In the genomic region with DNA sequence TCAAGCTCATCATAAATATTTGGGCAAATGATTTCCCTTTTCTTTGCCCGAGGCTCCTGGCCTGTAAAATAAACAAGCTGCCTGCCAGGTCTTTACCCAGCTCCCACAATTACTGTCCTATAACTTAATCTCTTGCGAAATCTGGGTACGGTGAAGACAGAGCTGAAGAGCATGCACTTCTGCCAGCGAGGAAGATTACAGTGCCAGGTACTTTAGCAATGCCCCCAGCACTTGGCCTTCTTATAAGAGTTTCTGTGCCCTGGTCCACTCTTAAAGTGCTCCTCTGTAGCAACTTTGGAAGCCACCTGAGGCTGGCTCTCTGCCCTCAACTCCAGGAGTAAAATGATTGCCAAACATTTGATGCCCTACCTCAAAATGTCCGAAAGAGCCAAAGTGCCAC, we compare ENCODE assay signal across 32 mouse cellular contexts. TPM values are rescaled to one million over a fixed set of nuclear protein-coding genes. Genes with fewer than 3 reads are reported as not detected.
DNase-seq lines count a peak whose midpoint lies in the region; ATAC-seq lines count a peak whose summit lies in the region.
"Had no signal": no experiment of that assay in that cellular context is flagged by ENCODE, and none has a peak within 500 bp of the region (broad histone marks: within the 10 kb centered on the region; RNA-seq: fewer than 3 reads in every experiment).

No protein-coding gene starts in this region.

- H3K27me3 ChIP-seq in forebrain, embryonic 16.5 days (replicated peaks; ENCODE audit: control insufficient read depth, insufficient read depth, low read length): no peaks in the 10 kb centered on the region
- H3K27me3 ChIP-seq: CH12.LX; heart, embryonic 13.5 days had no signal

- H3K36me3 ChIP-seq in forebrain, embryonic 16.5 days (ENCODE audit: control insufficient read depth, insufficient read depth): no peaks in the 10 kb centered on the region
- H3K36me3 ChIP-seq: G1E; heart, embryonic 10.5 days; heart, embryonic 13.5 days had no signal

- no peak overlapping the region for H3K9ac ChIP-seq in forebrain, embryonic 16.5 days (replicated peaks; ENCODE audit: low read depth, low read length)
- H3K9ac ChIP-seq: heart, embryonic 13.5 days; hindbrain, embryonic 14.5 days had no signal

- no peak overlapping the region for H3K4me2 ChIP-seq in forebrain, embryonic 16.5 days (ENCODE audit: low read length)
- H3K4me2 ChIP-seq: heart, embryonic 13.5 days; hindbrain, embryonic 14.5 days had no signal

- 82% methylated on average over 5 of the region's 5 CpGs for WGBS in forebrain, embryonic 16.5 days

- DNase-seq in adrenal gland, adult 2 months: peak; percentile 7
- DNase-seq in adrenal gland, postnatal 4 days (ENCODE audit: low spot score in 2 of 2): no peak
- DNase-seq in lung, adult 18-20 months: peak; percentile 13 to 18
- DNase-seq in lung, postnatal 14 days: no peak
- peak; percentile 49 for DNase-seq in lung, postnatal 36 days
- no peak for DNase-seq in lung, postnatal 10 days
- no peak for DNase-seq in cerebellum, adult 8-10 months
- DNase-seq: adrenal gland, adult 8-10 months; B cell, adult 2 months; cerebellum, adult 11-12 months; cerebellum, adult 9-10 months; gastrocnemius, postnatal 25 days; heart, adult 2 months; heart, postnatal 14 days; heart, postnatal 4 days had no signal

- H3K4me3 ChIP-seq in forebrain, embryonic 16.5 days (replicated peaks; ENCODE audit: low read length): no peak overlapping the region
- H3K4me3 ChIP-seq: heart, adult 2 months; heart, embryonic 10.5 days; heart, embryonic 13.5 days had no signal

- H3K4me1 ChIP-seq in forebrain, embryonic 16.5 days (replicated peaks; ENCODE audit: control insufficient read depth, insufficient read depth, low read length): no peaks in the 10 kb centered on the region
- H3K4me1 ChIP-seq: heart, embryonic 10.5 days; heart, embryonic 13.5 days had no signal

- no peaks in the 10 kb centered on the region for H3K9me3 ChIP-seq in forebrain, embryonic 16.5 days (ENCODE audit: control insufficient read depth, low read length)
- H3K9me3 ChIP-seq: G1E; heart, embryonic 10.5 days; heart, embryonic 13.5 days had no signal

- ATAC-seq in forebrain, embryonic 16.5 days: no peak
- ATAC-seq: forebrain, embryonic 14.5 days; hindbrain, postnatal 0 days; inflammation-experienced regulatory T-cells, adult 6 months had no signal

- H3K27ac ChIP-seq in forebrain, embryonic 16.5 days (ENCODE audit: low read length): no peak overlapping the region
- H3K27ac ChIP-seq: heart, adult 2 months; heart, embryonic 10.5 days; heart, embryonic 13.5 days; hindbrain, embryonic 14.5 days; hindbrain, postnatal 0 days had no signal

RNA-seq across cellular contexts. Expression of gene Lipm, which starts 5.4 kb away (rescaled TPM):
- total RNA-seq in adrenal gland, adult 2 months (2021): not detected
- polyA plus RNA-seq in adrenal gland, adult 2 months (2012; rRNA removed): not detected in 2 replicates
- under 1 TPM in 1 of 2 experiments, not detected in 1; 0.11 TPM for total RNA-seq in adrenal gland, postnatal 4 days (2021)
- 0.11 TPM in 1 of 2 replicates, not detected in the other for polyA plus RNA-seq in forebrain, embryonic 16.5 days (2015; fragmentation: Nextera tagmentation; extraction: Ambion mirVana)
- total RNA-seq: adrenal gland, adult 8-10 months; CH12.LX; G1E; gastrocnemius, adult 8-10 months; gastrocnemius, postnatal 25 days; granulocyte monocyte progenitor cell, adult 5-6 weeks; heart, adult 2 months; heart, postnatal 14 days; heart, postnatal 4 days had no signal
- polyA plus RNA-seq: forebrain, embryonic 11.5 days; forebrain, embryonic 14.5 days; G1E; heart, adult 2 months; heart, embryonic 10.5 days; heart, embryonic 13.5 days; hindbrain, embryonic 11.5 days; hindbrain, embryonic 14.5 days; hindbrain, postnatal 0 days; inflammation-experienced regulatory T-cells, adult 6 months had no signal

RNA-seq across cellular contexts. Expression of gene Lipn, which starts 28.2 kb away (rescaled TPM):
- under 1 TPM in 1 of 2 experiments, not detected in 1; 0.69 TPM for total RNA-seq in adrenal gland, adult 2 months (2021)
- polyA plus RNA-seq in adrenal gland, adult 2 months (2012; rRNA removed): not detected in 2 replicates
- total RNA-seq in adrenal gland, postnatal 4 days (2021): not detected
- polyA plus RNA-seq in forebrain, embryonic 16.5 days (2015; fragmentation: Nextera tagmentation; extraction: Ambion mirVana): not detected in 2 replicates
- total RNA-seq: CH12.LX; G1E; gastrocnemius, adult 8-10 months; gastrocnemius, postnatal 25 days; granulocyte monocyte progenitor cell, adult 5-6 weeks; heart, adult 2 months; heart, postnatal 14 days; heart, postnatal 4 days; hindbrain, postnatal 0 days had no signal
- polyA plus RNA-seq: brain, embryonic 14.5 days; embryonic facial prominence, embryonic 11.5 days; embryonic facial prominence, embryonic 14.5 days; forebrain, embryonic 11.5 days; forebrain, embryonic 14.5 days; G1E; heart, adult 2 months; heart, embryonic 10.5 days; heart, embryonic 13.5 days; heart, embryonic 16.5 days; hindbrain, embryonic 11.5 days; hindbrain, embryonic 14.5 days; hindbrain, postnatal 0 days; inflammation-experienced regulatory T-cells, adult 6 months had no signal

Comparison
In these comparisons a context has a peak if more than half of its experiments do, and no peak if none do; other contexts are left out.
1. DNase-seq: peak in adrenal gland, adult 2 months (single experiment), lung, adult 18-20 months (2 of 2) and lung, postnatal 36 days (single experiment); none in adrenal gland, postnatal 4 days (0 of 2), lung, postnatal 14 days (single experiment), lung, postnatal 10 days (single experiment) and cerebellum, adult 8-10 months (single experiment).